Mouse (Mus musculus): Measurements from ENCODE around the gene Reep6.

- no peak for TF ChIP-seq CTCF (IDR thresholded peaks at IDR 0.05; ENCODE audit: low read depth)
- no peak for TF ChIP-seq EP300 (optimal IDR thresholded peaks at IDR 0.05)
Observed at GRCm38 (mm10) chr10:80347514-80347967, 17.8 kb downstream of the Reep6 start.

All from stomach, postnatal 0 days (tissue).